Mouse (Mus musculus) stomach, embryonic 16.5 days (tissue): Measurements from ENCODE around the gene Pik3r5. TPM values are rescaled to one million over a fixed set of nuclear protein-coding genes. Genes with fewer than 3 reads are reported as not detected.

ENCODE experiments used
- ATAC-seq: fragments of 200-750 bp; cut with Nextera tagmentation; 2 replicates; pipeline ENCODE4 v1.8.0; 2017; ENCODE audit warnings: moderate number of reproducible peaks, moderate TSS enrichment; ENCODE audit not compliant: insufficient read depth, low FRiP score
- H3K27ac ChIP-seq: fragments of 300-500 bp; sonication (generic); 2 replicates; pipeline ENCODE4 v1.5.1; 2014; ENCODE audit warnings: low read length
- H3K27me3 ChIP-seq: fragments of 300-500 bp; sonication (generic); 2 replicates; pipeline ENCODE4 v1.6.1; 2014; ENCODE audit warnings: low read length, control low read depth, mixed read lengths; ENCODE audit not compliant: control insufficient read depth, insufficient read depth
- H3K36me3 ChIP-seq: fragments of 300-500 bp; sonication (generic); 2 replicates; pipeline ENCODE4 v1.6.1; 2014; ENCODE audit warnings: low read length; ENCODE audit not compliant: control insufficient read depth, insufficient read depth
- H3K4me1 ChIP-seq: fragments of 300-500 bp; sonication (generic); 2 replicates; pipeline ENCODE4 v1.6.1; 2014; ENCODE audit warnings: low read length, control low read depth, mixed read lengths; ENCODE audit not compliant: control insufficient read depth, insufficient read depth
- H3K4me2 ChIP-seq: fragments of 300-500 bp; sonication (generic); 2 replicates; pipeline ENCODE4 v1.6.1; 2014; ENCODE audit warnings: low read depth, low read length, mixed read lengths
- H3K4me3 ChIP-seq: fragments of 300-500 bp; sonication (generic); replicated peaks from 2 replicates; pipeline ENCODE4 v1.5.1; 2014; ENCODE audit warnings: mild to moderate bottlenecking, low read length
- H3K9ac ChIP-seq: fragments of 300-500 bp; sonication (generic); 2 replicates; pipeline ENCODE4 v1.6.1; 2014; ENCODE audit warnings: low read length
- H3K9me3 ChIP-seq: fragments of 300-500 bp; sonication (generic); replicated peaks from 2 replicates; pipeline ENCODE4 v1.6.1; 2016; ENCODE audit warnings: low read length, control low read depth; ENCODE audit not compliant: control insufficient read depth
- WGBS: fragments of 180-500 bp; shearing (Covaris S2); extraction: QIAGEN DNeasy Blood & Tissue Kit; methylation state at CpG from one replicate; pipeline ENCODE4 v1.1.7; 2014; 5-methylcytosine and 5-hydroxymethylcytosine counted together
- polyA plus RNA-seq: library from polyadenylated mRNA; unstranded; fragments of >200 nt; fragmentation: Nextera tagmentation; extraction: Ambion mirVana; gene quantifications from 2 replicates; pipeline ENCODE4 v1.2.1, GENCODE M21; 2015

Gene Pik3r5
- polyA plus RNA-seq, 1 experiment from 2014 or later: 0.79 TPM

GRCm38 (mm10) chr11:68451747-68452405 is 20.0 kb downstream of the Pik3r5 start:
- no peak overlapping the region for H3K4me3 ChIP-seq

GRCm38 (mm10) chr11:68452740-68453139 is 20.8 kb downstream of the Pik3r5 start:
- no peak for ATAC-seq
- H3K27ac ChIP-seq: no peak overlapping the region
- no peak overlapping the region for H3K9ac ChIP-seq
- 87% methylated on average over 8 of the region's 8 CpGs for WGBS
- no peak overlapping the region for H3K4me2 ChIP-seq
- no peaks in the 10 kb centered on the region for H3K36me3 ChIP-seq
- peaks cover 2% of the 10 kb centered on the region; the same call in 1 of the 2 replicates for H3K4me1 ChIP-seq
- H3K4me3 ChIP-seq: no peak overlapping the region
- no peaks in the 10 kb centered on the region for H3K27me3 ChIP-seq
- H3K9me3 ChIP-seq: no peaks in the 10 kb centered on the region

More at GRCm38 (mm10) chr11:68451747-68452405, 20.0 kb downstream of the Pik3r5 start:
- 62% methylated on average over 5 of the region's 5 CpGs for WGBS
- no peak for ATAC-seq
- H3K27me3 ChIP-seq: no peaks in the 10 kb centered on the region
- H3K9ac ChIP-seq: no peak overlapping the region
- H3K4me2 ChIP-seq: no peak overlapping the region
- H3K4me1 ChIP-seq: peaks cover 2% of the 10 kb centered on the region; the same call in 1 of the 2 replicates
- H3K36me3 ChIP-seq: no peaks in the 10 kb centered on the region
- H3K9me3 ChIP-seq: no peaks in the 10 kb centered on the region
- H3K27ac ChIP-seq: no peak overlapping the region

- Histone ChIP-seq H3K9ac (no peak overlapping the region), H3K36me3 (no peaks in the 10 kb centered on the region), H3K9me3 (no peaks in the 10 kb centered on the region)
Measured at GRCm38 (mm10) chr11:68453301-68453700, 21.4 kb downstream of the Pik3r5 start.

GRCm38 (mm10) chr11:68458086-68458485 is 26.2 kb downstream of the Pik3r5 start:
- Histone ChIP-seq H3K27me3 (no peaks in the 10 kb centered on the region), H3K9ac (no peak overlapping the region), H3K4me3 (no peak overlapping the region), H3K36me3 (no peaks in the 10 kb centered on the region), H3K4me2 (no peak overlapping the region), H3K4me1 (no peaks in the 10 kb centered on the region), H3K27ac (no peak overlapping the region), H3K9me3 (no peaks in the 10 kb centered on the region)
- ATAC-seq: no peak
- 76% methylated on average over 8 of the region's 8 CpGs for WGBS

More at GRCm38 (mm10) chr11:68453301-68453700, 21.4 kb downstream of the Pik3r5 start:
- no peak overlapping the region for H3K27ac ChIP-seq
- peaks cover 2% of the 10 kb centered on the region; the same call in 1 of the 2 replicates for H3K4me1 ChIP-seq
- no peaks in the 10 kb centered on the region for H3K27me3 ChIP-seq
- 60% methylated on average over 6 of the region's 6 CpGs for WGBS
- H3K4me3 ChIP-seq: no peak overlapping the region
- H3K4me2 ChIP-seq: no peak overlapping the region
- ATAC-seq: no peak

- 76% methylated on average over 5 of the region's 5 CpGs for WGBS
- no peak for ATAC-seq
- H3K27me3 ChIP-seq: no peaks in the 10 kb centered on the region
Measured at GRCm38 (mm10) chr11:68459021-68459420, 27.1 kb downstream of the Pik3r5 start.

GRCm38 (mm10) chr11:68459486-68459885 is 27.6 kb downstream of the Pik3r5 start:
- 78% methylated on average over 5 of the region's 5 CpGs for WGBS
- H3K4me1 ChIP-seq: no peaks in the 10 kb centered on the region
- no peak overlapping the region for H3K4me2 ChIP-seq

More at GRCm38 (mm10) chr11:68459021-68459420, 27.1 kb downstream of the Pik3r5 start:
- no peaks in the 10 kb centered on the region for H3K9me3 ChIP-seq
- no peak overlapping the region for H3K9ac ChIP-seq
- H3K4me1 ChIP-seq: no peaks in the 10 kb centered on the region
- no peak overlapping the region for H3K4me2 ChIP-seq
- H3K36me3 ChIP-seq: no peaks in the 10 kb centered on the region
- H3K4me3 ChIP-seq: no peak overlapping the region
- H3K27ac ChIP-seq: no peak overlapping the region

GRCm38 (mm10) chr11:68462716-68463115 is 30.8 kb downstream of the Pik3r5 start:
- 64% methylated on average over 3 of the region's 3 CpGs for WGBS
- Histone ChIP-seq H3K4me1 (no peaks in the 10 kb centered on the region), H3K4me3 (no peak overlapping the region), H3K27me3 (no peaks in the 10 kb centered on the region), H3K27ac (no peak overlapping the region), H3K9ac (no peak overlapping the region), H3K9me3 (no peaks in the 10 kb centered on the region), H3K4me2 (no peak overlapping the region), H3K36me3 (no peaks in the 10 kb centered on the region)
- ATAC-seq: no peak

More at GRCm38 (mm10) chr11:68459486-68459885, 27.6 kb downstream of the Pik3r5 start:
- Histone ChIP-seq H3K27ac (no peak overlapping the region), H3K4me3 (no peak overlapping the region), H3K9me3 (no peaks in the 10 kb centered on the region), H3K9ac (no peak overlapping the region), H3K36me3 (no peaks in the 10 kb centered on the region), H3K27me3 (no peaks in the 10 kb centered on the region)
- ATAC-seq: no peak

GRCm38 (mm10) chr11:68464260-68464659 is 32.3 kb downstream of the Pik3r5 start:
- Histone ChIP-seq H3K4me1 (no peaks in the 10 kb centered on the region), H3K9ac (no peak overlapping the region), H3K4me3 (no peak overlapping the region), H3K9me3 (no peaks in the 10 kb centered on the region), H3K27me3 (no peaks in the 10 kb centered on the region), H3K27ac (no peak overlapping the region), H3K36me3 (no peaks in the 10 kb centered on the region), H3K4me2 (no peak overlapping the region)
- WGBS: 79% methylated on average over 5 of the region's 5 CpGs
- ATAC-seq: no peak

- Histone ChIP-seq H3K27me3 (no peaks in the 10 kb centered on the region), H3K36me3 (no peaks in the 10 kb centered on the region), H3K4me2 (no peak overlapping the region), H3K27ac (no peak overlapping the region), H3K9me3 (no peaks in the 10 kb centered on the region), H3K4me1 (no peaks in the 10 kb centered on the region), H3K9ac (no peak overlapping the region), H3K4me3 (no peak overlapping the region)
- ATAC-seq: no peak
- 60% methylated on average over 2 of the region's 2 CpGs for WGBS
Measured at GRCm38 (mm10) chr11:68465090-68465489, 33.2 kb downstream of the Pik3r5 start.
